Mouse (Mus musculus): ENCODE measurements at regions not wholly inside any gene's neighbourhood (a gene's known extent, or its start where the extent isn't known, plus 50 kb on each side); places are given as distances from the start of the nearest gene placed in this dataset.

GRCm38 (mm10) chr12:32533641-32534040 is 155.1 kb downstream of the Ccdc71l start:
- TF ChIP-seq EP300 (optimal IDR thresholded peaks at IDR 0.05) (no peak), CTCF (IDR thresholded peaks at IDR 0.05; ENCODE audit: low read depth) (0 out of 2 replicates have a peak, but pooled peaks have one; percentile 30)

Measured in stomach, postnatal 0 days (tissue).